Mouse (Mus musculus) MEL (cell line): Measurements from ENCODE around the gene Elf3. TPM values are rescaled to one million over a fixed set of nuclear protein-coding genes. Genes with fewer than 3 reads are reported as not detected.

Experiments used
- DNase-seq: peaks from one replicate; pipeline ENCODE4 v3.0.0; 2011; ENCODE audit warnings: low read depth, low spot score
- H3K27ac ChIP-seq: 2 replicates; pipeline ENCODE4 v1.5.1; 2012; ENCODE audit warnings: low read depth, mild to moderate bottlenecking, control low read depth, low read length, moderate library complexity; ENCODE audit not compliant: control insufficient read depth
- H3K27me3 ChIP-seq, 2 experiments: fragments of 150-350 bp in 1 of 2; sonication (generic) in 1 of 2; 2 replicates each; pipeline ENCODE4 v1.6.1; 2012; ENCODE audit warnings: low read length in 2 of 2, mild to moderate bottlenecking in 2 of 2, improper control_type of control experiment in 1 of 2, moderate library complexity in 1 of 2; ENCODE audit not compliant: insufficient read depth in 2 of 2, control insufficient read depth in 1 of 2
- H3K36me3 ChIP-seq, 2 experiments: 2 replicates each; pipeline ENCODE4 v1.6.1; 2012 to 2014; ENCODE audit warnings: low read length in 2 of 2, improper control_type of control experiment in 1 of 2, inconsistent platforms in 1 of 2, mild to moderate bottlenecking in 1 of 2; ENCODE audit not compliant: insufficient read depth in 2 of 2, control insufficient read depth in 1 of 2
- H3K4me1 ChIP-seq, 2 experiments: fragments of 150-350 bp in 1 of 2; sonication (generic) in 1 of 2; 2 replicates each; pipeline ENCODE4 v1.6.1; 2012; ENCODE audit warnings: low read length in 2 of 2, improper control_type of control experiment in 1 of 2, mild to moderate bottlenecking in 1 of 2; ENCODE audit not compliant: insufficient read depth in 2 of 2, control insufficient read depth in 1 of 2
- H3K4me3 ChIP-seq, 2 experiments: fragments of 150-350 bp in 1 of 2; sonication (generic) in 1 of 2; 2 replicates each; pipeline ENCODE4 v1.5.1; 2012; ENCODE audit warnings: low read depth in 2 of 2, low read length in 2 of 2, mild to moderate bottlenecking in 2 of 2, moderate library complexity in 2 of 2, control low read depth in 1 of 2, improper control_type of control experiment in 1 of 2; ENCODE audit not compliant: control insufficient read depth in 1 of 2, insufficient read depth in 1 of 2
- H3K79me2 ChIP-seq: 2 replicates; pipeline ENCODE4 v1.6.1; 2012; ENCODE audit warnings: mild to moderate bottlenecking, low read length, moderate library complexity; ENCODE audit not compliant: control insufficient read depth, poor library complexity, insufficient read depth
- H3K9ac ChIP-seq: 2 replicates; pipeline ENCODE4 v1.6.1; 2012; ENCODE audit warnings: low read depth, mild to moderate bottlenecking, control low read depth, low read length, moderate library complexity; ENCODE audit not compliant: control insufficient read depth, poor library complexity, severe bottlenecking
- H3K9me3 ChIP-seq: fragments of 150-350 bp; sonication (generic); replicated peaks from 2 replicates; pipeline ENCODE4 v1.6.1; 2012; ENCODE audit warnings: mild to moderate bottlenecking, low read length, improper control_type of control experiment, moderate library complexity; ENCODE audit not compliant: insufficient read depth
- CHD1 ChIP-seq: IDR thresholded peaks from 2 replicates; pipeline ENCODE4 v1.6.1; 2012; ENCODE audit warnings: low read depth, mild to moderate bottlenecking, inconsistent platforms, low read length, improper control_type of control experiment
- E2F4 ChIP-seq: IDR thresholded peaks from 2 replicates; pipeline ENCODE4 v1.6.1; 2011; ENCODE audit warnings: low read depth, low read length, improper control_type of control experiment, borderline replicate concordance
- ELF1 ChIP-seq: IDR thresholded peaks from 2 replicates; pipeline ENCODE4 v1.6.1; 2014; ENCODE audit warnings: low read depth, mild to moderate bottlenecking, inconsistent platforms, low read length, improper control_type of control experiment, moderate library complexity
- EP300 ChIP-seq, 2 experiments: IDR thresholded peaks; 2 replicates each; pipeline ENCODE4 v1.6.1; 2011; ENCODE audit warnings: improper control_type of control experiment in 2 of 2, low read length in 2 of 2, low read depth in 1 of 2, mild to moderate bottlenecking in 1 of 2
- ETS1 ChIP-seq: IDR thresholded peaks from 2 replicates; pipeline ENCODE4 v1.6.1; 2012; ENCODE audit warnings: low read depth, mild to moderate bottlenecking, inconsistent platforms, low read length, improper control_type of control experiment, moderate library complexity
- JUND ChIP-seq: IDR thresholded peaks from 2 replicates; pipeline ENCODE4 v1.6.1; 2011; ENCODE audit warnings: low read depth, mild to moderate bottlenecking, improper control_type of control experiment, low read length
- KAT2A ChIP-seq: conservative IDR thresholded peaks from 2 replicates; pipeline ENCODE4 v1.6.1; 2012; ENCODE audit warnings: low read depth, low read length, improper control_type of control experiment, inconsistent platforms
- MAZ ChIP-seq: IDR thresholded peaks from 2 replicates; pipeline ENCODE4 v1.6.1; 2012; ENCODE audit warnings: low read depth, mild to moderate bottlenecking, inconsistent platforms, low read length, improper control_type of control experiment
- MEF2A ChIP-seq: IDR thresholded peaks from 2 replicates; pipeline ENCODE4 v1.6.1; 2014; ENCODE audit warnings: low read depth, mild to moderate bottlenecking, inconsistent platforms, low read length, improper control_type of control experiment; ENCODE audit not compliant: poor library complexity, insufficient replicate concordance, severe bottlenecking; ENCODE audit errors: extremely low read depth
- MYB ChIP-seq: IDR thresholded peaks from 2 replicates; pipeline ENCODE4 v1.6.1; 2011; ENCODE audit warnings: mild to moderate bottlenecking, low read depth, low read length, improper control_type of control experiment
- NELFE ChIP-seq: IDR thresholded peaks from 2 replicates; pipeline ENCODE4 v1.6.1; 2011; ENCODE audit warnings: low read depth, low read length, improper control_type of control experiment
- NRF1 ChIP-seq: IDR thresholded peaks from 2 replicates; pipeline ENCODE4 v1.6.1; 2014; ENCODE audit warnings: low read depth, mild to moderate bottlenecking, inconsistent platforms, low read length, improper control_type of control experiment, moderate library complexity; ENCODE audit not compliant: poor library complexity, insufficient read depth, severe bottlenecking
- POLR2A ChIP-seq, 2 experiments: IDR thresholded peaks; 2 replicates each; pipeline ENCODE4 v1.6.1; 2011 to 2012; ENCODE audit warnings: low read length in 2 of 2, mild to moderate bottlenecking in 2 of 2, control low read depth in 1 of 2, improper control_type of control experiment in 1 of 2, low read depth in 1 of 2, moderate library complexity in 1 of 2; ENCODE audit not compliant: control insufficient read depth in 1 of 2, insufficient read depth in 1 of 2, poor library complexity in 1 of 2
- RAD21 ChIP-seq: IDR thresholded peaks from 2 replicates; pipeline ENCODE4 v1.6.1; 2011; ENCODE audit warnings: mild to moderate bottlenecking, low read depth, low read length, improper control_type of control experiment
- RCOR1 ChIP-seq: IDR thresholded peaks from 2 replicates; pipeline ENCODE4 v1.6.1; 2012; ENCODE audit warnings: low read depth, mild to moderate bottlenecking, inconsistent platforms, low read length, improper control_type of control experiment
- SMC3 ChIP-seq: IDR thresholded peaks from 2 replicates; pipeline ENCODE4 v1.6.1; 2011; ENCODE audit warnings: low read depth, low read length, improper control_type of control experiment
- TAL1 ChIP-seq: IDR thresholded peaks from 2 replicates; pipeline ENCODE4 v1.6.1; 2012; ENCODE audit warnings: mild to moderate bottlenecking, inconsistent platforms, low read length, moderate library complexity, mixed read lengths
- TBP ChIP-seq: IDR thresholded peaks from 2 replicates; pipeline ENCODE4 v1.8.0; 2011; ENCODE audit warnings: low read depth, low read length, improper control_type of control experiment
- USF2 ChIP-seq, 2 experiments: IDR thresholded peaks; 2 replicates each; pipeline ENCODE4 v1.6.1; 2011 to 2012; ENCODE audit warnings: improper control_type of control experiment in 2 of 2, low read length in 2 of 2, borderline replicate concordance in 1 of 2, inconsistent platforms in 1 of 2, low read depth in 1 of 2, mild to moderate bottlenecking in 1 of 2; ENCODE audit not compliant: insufficient read depth in 1 of 2
- ZKSCAN1 ChIP-seq: IDR thresholded peaks from 2 replicates; pipeline ENCODE4 v1.6.1; 2012; ENCODE audit warnings: low read depth, mild to moderate bottlenecking, inconsistent platforms, low read length, improper control_type of control experiment, moderate library complexity
- ZNF384 ChIP-seq: IDR thresholded peaks from 2 replicates; pipeline ENCODE4 v1.6.1; 2012; ENCODE audit warnings: low read depth, mild to moderate bottlenecking, inconsistent platforms, low read length, improper control_type of control experiment
- polyA plus RNA-seq, 2 experiments: library from polyadenylated mRNA; stranded (reverse) in 1 of 2; unstranded in 1 of 2; fragments of >175 nt in 1 of 2; fragments of >200 nt in 1 of 2; gene quantifications; 2 replicates each; pipeline versions ENCODE4 v1.2.1 to v1.2.4; 2012; ENCODE audit warnings: low replicate concordance in 2 of 2, low read depth in 1 of 2; ENCODE audit not compliant: insufficient read length in 2 of 2, insufficient read depth in 1 of 2, missing spikeins in 1 of 2
- total RNA-seq: library from RNA; depleted of rRNA; stranded (reverse); fragments of 300-350 nt; gene quantifications from 2 replicates; pipeline ENCODE4 v1.2.3, GENCODE M21; 2012

The Elf3 gene
- total and polyA plus RNA-seq, 3 experiments, result not detected

GRCm38 (mm10) chr1:135210421-135210820 is 47.9 kb downstream of the Elf3 start:
- no peak for DNase-seq
- Histone ChIP-seq H3K36me3 (peaks cover 0 to 3% of the 10 kb centered on the region in 2 experiments; a peak in 2 of 4 replicates), H3K4me1 (peaks cover 2 to 18% of the 10 kb centered on the region in 2 experiments; a peak in 3 of 4 replicates), H3K9me3 (no peaks in the 10 kb centered on the region), H3K27me3 (peaks cover 0 to 6% of the 10 kb centered on the region in 2 experiments; a peak in 3 of 4 replicates), H3K4me3 (no peak overlapping the region), H3K9ac (no peak overlapping the region), H3K27ac (no peak overlapping the region), H3K79me2 (no peaks in the 10 kb centered on the region)
- TF ChIP-seq ZKSCAN1 (no peak), TBP (no peak), KAT2A (no peak), RAD21 (no peak)

GRCm38 (mm10) chr1:135208716-135209115 is 49.7 kb downstream of the Elf3 start:
- Histone ChIP-seq H3K9me3 (no peaks in the 10 kb centered on the region), H3K27me3 (peaks cover 0 to 3% of the 10 kb centered on the region in 2 experiments; a peak in 3 of 4 replicates), H3K79me2 (no peaks in the 10 kb centered on the region), H3K36me3 (peaks cover 0 to 10% of the 10 kb centered on the region in 2 experiments; a peak in 2 of 4 replicates), H3K4me1 (peaks cover 7 to 31% of the 10 kb centered on the region in 2 experiments), H3K4me3 (no peak overlapping the region), H3K27ac (no peak overlapping the region), H3K9ac (no peak overlapping the region)
- DNase-seq, result no peak
- TF ChIP-seq RCOR1 (no peak), MYB (no peak), JUND (no peak), TAL1 (no peak), ZNF384 (no peak), SMC3 (no peak), USF2 (IDR thresholded peaks at IDR 0.05; ENCODE audit: borderline replicate concordance in 1 of 2, insufficient read depth in 1 of 2, low read depth in 1 of 2, low read length in 2 of 2) (no peak), NRF1 (no peak), CHD1 (no peak), ELF1 (no peak), POLR2A (IDR thresholded peaks at IDR 0.05; ENCODE audit: control insufficient read depth in 1 of 2, insufficient read depth in 1 of 2, low read depth in 1 of 2, low read length in 2 of 2, poor library complexity in 1 of 2) (no peak), MAZ (no peak), EP300 (IDR thresholded peaks at IDR 0.05; ENCODE audit: low read depth in 1 of 2, low read length in 2 of 2) (no peak), E2F4 (no peak), ETS1 (no peak), MEF2A (no peak), NELFE (no peak)
